Mouse (Mus musculus): ENCODE measurements around the gene Zdhhc8. TPM values are rescaled to one million over a fixed set of nuclear protein-coding genes. Genes with fewer than 3 reads are reported as not detected.

The Zdhhc8 gene
- polyA plus RNA-seq, 1 experiment from 2014 or later: 18.9 TPM

- peak overlapping the region; percentile 84 for H3K4me2 ChIP-seq (replicated peaks)
- H3K27ac ChIP-seq (replicated peaks): peak overlapping the region; percentile 90
- peaks cover 63% of the 10 kb centered on the region for H3K36me3 ChIP-seq
- H3K9me3 ChIP-seq: no peaks in the 10 kb centered on the region
- ATAC-seq (replicated peaks): no peak; the same call in 1 of the 2 replicates
- H3K4me3 ChIP-seq: peak overlapping the region; percentile 60
- peak overlapping the region; percentile 69 for H3K9ac ChIP-seq (replicated peaks)
- H3K27me3 ChIP-seq: no peaks in the 10 kb centered on the region
- H3K4me1 ChIP-seq: peaks cover 36% of the 10 kb centered on the region
- under 1% methylated on average over 33 of the region's 33 CpGs for WGBS
Observed at GRCm38 (mm10) chr16:18247521-18248399, 12.8 kb upstream of the Zdhhc8 start.

DNA sequence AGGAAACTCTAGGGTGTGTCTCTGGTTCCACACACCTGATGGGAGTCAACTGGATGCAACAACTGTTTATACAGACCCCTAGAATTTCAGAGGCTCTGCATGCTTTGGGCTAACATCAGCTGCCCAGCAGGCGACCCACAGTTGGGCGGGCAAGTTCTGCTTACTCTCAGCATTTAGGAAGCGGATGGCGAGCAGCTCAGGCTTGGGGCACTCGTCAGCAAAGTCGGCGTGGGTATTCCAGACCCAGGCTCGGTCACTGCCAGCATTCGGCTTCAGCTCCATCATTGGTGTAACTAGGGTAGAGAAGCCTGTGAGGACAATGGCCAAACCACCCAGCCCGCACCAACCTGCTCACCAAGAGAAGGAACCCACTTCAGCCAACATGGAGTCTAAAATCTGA, 6.6 kb upstream of the Zdhhc8 start:
- 90% methylated on average over 10 of the region's 10 CpGs for WGBS
- Histone ChIP-seq H3K9ac (replicated peaks) (no peak overlapping the region), H3K4me3 (no peak overlapping the region), H3K4me2 (replicated peaks) (no peak overlapping the region), H3K36me3 (peaks cover 88% of the 10 kb centered on the region), H3K27ac (replicated peaks) (no peak overlapping the region), H3K9me3 (no peaks in the 10 kb centered on the region), H3K27me3 (no peaks in the 10 kb centered on the region), H3K4me1 (peaks cover 3% of the 10 kb centered on the region)
- ATAC-seq (replicated peaks): no peak

DNA sequence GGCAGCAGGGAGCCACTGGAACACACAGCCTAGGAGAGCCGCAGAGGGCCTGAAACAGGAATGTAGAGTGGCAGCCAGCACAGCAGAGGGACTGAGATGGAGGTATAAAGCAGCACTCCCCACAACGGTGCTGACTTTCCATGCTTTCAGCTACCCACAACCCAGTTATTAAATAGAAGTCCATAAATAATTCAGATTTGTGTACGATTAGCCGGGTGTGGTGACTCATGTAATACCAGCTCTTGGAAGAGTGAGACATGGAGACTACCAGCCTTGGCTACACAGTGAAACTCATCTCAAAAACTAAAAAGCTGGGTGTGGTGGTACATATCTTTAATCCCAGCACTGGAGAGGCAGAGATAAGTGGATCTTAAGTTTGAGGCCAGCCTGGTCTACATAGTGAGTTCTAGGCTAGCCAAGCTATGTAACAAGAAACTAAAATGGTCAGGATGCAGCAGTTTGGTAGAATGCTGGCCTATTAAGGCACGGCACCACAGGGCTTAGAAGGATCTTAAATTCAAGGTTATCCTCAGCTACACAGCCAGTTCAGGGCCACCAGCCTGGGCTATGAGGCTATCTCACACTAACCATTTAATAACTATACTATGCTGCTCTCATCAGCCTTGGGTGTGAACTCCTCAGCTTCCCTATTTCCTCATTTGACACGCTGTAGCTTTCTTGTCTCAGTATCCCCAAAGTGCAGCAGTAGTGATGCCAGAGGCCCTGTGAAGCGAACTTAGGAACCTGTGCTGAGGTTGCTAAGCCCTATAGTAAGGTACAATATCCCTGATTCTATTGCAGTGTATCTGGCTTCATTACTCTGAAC, 2.0 kb upstream of the Zdhhc8 start:
- no peaks in the 10 kb centered on the region for H3K9me3 ChIP-seq
- 0 out of 2 replicates have a peak overlapping the region, but pooled peaks have one; percentile 88 for H3K27ac ChIP-seq (replicated peaks)
- H3K4me2 ChIP-seq (replicated peaks): no peak overlapping the region
- no peaks in the 10 kb centered on the region for H3K27me3 ChIP-seq
- WGBS: 79% methylated on average over 7 of the region's 7 CpGs
- H3K9ac ChIP-seq (replicated peaks): no peak overlapping the region
- ATAC-seq (replicated peaks): no peak
- H3K4me1 ChIP-seq: peaks cover 27% of the 10 kb centered on the region
- no peak overlapping the region for H3K4me3 ChIP-seq
- peaks cover 41% of the 10 kb centered on the region for H3K36me3 ChIP-seq

DNA sequence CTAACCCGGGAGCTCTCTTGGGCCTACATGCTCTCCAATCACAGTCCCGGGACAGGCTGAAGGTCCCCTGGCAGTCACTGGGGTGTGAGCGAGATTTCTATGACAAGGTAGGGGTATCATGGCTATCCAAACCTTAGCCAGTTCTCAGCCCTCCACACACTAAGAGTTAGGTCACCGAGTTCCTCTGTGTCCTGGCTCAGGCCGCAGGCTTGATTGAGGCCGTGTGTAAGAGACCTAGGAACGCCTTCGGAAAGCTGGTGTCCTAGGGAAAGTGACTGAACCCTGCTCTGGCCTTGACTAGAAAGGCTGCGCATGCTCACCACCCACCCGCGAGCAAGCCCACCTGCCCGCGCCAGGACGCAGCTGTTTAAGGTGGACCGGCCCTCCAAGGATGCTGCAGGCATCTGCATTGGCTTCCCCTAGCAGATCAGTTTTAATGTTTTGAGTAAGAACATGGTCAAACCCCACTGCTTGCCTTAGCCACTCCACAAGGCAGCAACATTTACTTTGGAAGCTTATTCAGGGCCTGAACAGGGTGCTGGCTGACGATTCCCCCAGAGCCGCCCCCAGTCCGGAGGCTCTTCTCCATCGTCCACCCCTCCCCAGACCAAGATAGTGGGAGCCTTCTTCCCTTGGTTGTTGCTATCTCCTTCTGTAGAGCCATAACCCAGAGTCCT, 591 bp upstream of the Zdhhc8 start:
- Histone ChIP-seq H3K9me3 (no peaks in the 10 kb centered on the region), H3K4me1 (peaks cover 37% of the 10 kb centered on the region), H3K36me3 (peaks cover 27% of the 10 kb centered on the region), H3K4me2 (replicated peaks) (peak overlapping the region; percentile 74), H3K9ac (replicated peaks) (peak overlapping the region; percentile 90), H3K27me3 (no peaks in the 10 kb centered on the region), H3K27ac (replicated peaks) (peak overlapping the region; percentile 88), H3K4me3 (peak overlapping the region; percentile 96)
- ATAC-seq (replicated peaks): peak; percentile 78
- 5% methylated on average over 19 of the region's 19 CpGs for WGBS

GRCm38 (mm10) chr16:18233919-18234670, 841 bp downstream of the Zdhhc8 start:
- peak overlapping the region; percentile 90 for H3K9ac ChIP-seq (replicated peaks)
- no peaks in the 10 kb centered on the region for H3K9me3 ChIP-seq
- no peaks in the 10 kb centered on the region for H3K27me3 ChIP-seq
- WGBS: 19% methylated on average over 13 of the region's 13 CpGs
- ATAC-seq (replicated peaks): peak; percentile 28
- H3K4me3 ChIP-seq: peak overlapping the region; percentile 96
- H3K36me3 ChIP-seq: peaks cover 15% of the 10 kb centered on the region
- peaks cover 48% of the 10 kb centered on the region for H3K4me1 ChIP-seq
- H3K4me2 ChIP-seq (replicated peaks): peak overlapping the region; percentile 74
- H3K27ac ChIP-seq (replicated peaks): peak overlapping the region; percentile 88

GRCm38 (mm10) chr16:18233451-18233850, 1.5 kb downstream of the Zdhhc8 start:
- Histone ChIP-seq H3K4me3 (peak overlapping the region; percentile 96; the same call in 1 of the 2 replicates), H3K4me1 (peaks cover 48% of the 10 kb centered on the region), H3K27ac (replicated peaks) (no peak overlapping the region)

GRCm38 (mm10) chr16:18231451-18231850, 3.5 kb downstream of the Zdhhc8 start:
- Histone ChIP-seq H3K27ac (replicated peaks) (no peak overlapping the region), H3K27me3 (no peaks in the 10 kb centered on the region), H3K9ac (replicated peaks) (no peak overlapping the region), H3K36me3 (peaks cover 9% of the 10 kb centered on the region), H3K9me3 (no peaks in the 10 kb centered on the region), H3K4me1 (peaks cover 46% of the 10 kb centered on the region), H3K4me2 (replicated peaks) (no peak overlapping the region), H3K4me3 (no peak overlapping the region)
- WGBS: 82% methylated on average over 4 of the region's 4 CpGs
- no peak for ATAC-seq (replicated peaks)

More at GRCm38 (mm10) chr16:18233451-18233850, 1.5 kb downstream of the Zdhhc8 start:
- 59% methylated on average over 1 of the region's 1 CpGs for WGBS
- H3K27me3 ChIP-seq: no peaks in the 10 kb centered on the region
- peaks cover 10% of the 10 kb centered on the region for H3K36me3 ChIP-seq
- H3K9ac ChIP-seq (replicated peaks): no peak overlapping the region
- H3K4me2 ChIP-seq (replicated peaks): peak overlapping the region; percentile 74
- no peak for ATAC-seq (replicated peaks)
- no peaks in the 10 kb centered on the region for H3K9me3 ChIP-seq

- H3K36me3 ChIP-seq: peaks cover 13% of the 10 kb centered on the region
- ATAC-seq (replicated peaks): no peak
- no peaks in the 10 kb centered on the region for H3K27me3 ChIP-seq
- no peaks in the 10 kb centered on the region for H3K9me3 ChIP-seq
- no peak overlapping the region for H3K27ac ChIP-seq (replicated peaks)
- H3K9ac ChIP-seq (replicated peaks): no peak overlapping the region
- peaks cover 42% of the 10 kb centered on the region for H3K4me1 ChIP-seq
- H3K4me2 ChIP-seq (replicated peaks): no peak overlapping the region
- 82% methylated on average over 3 of the region's 3 CpGs for WGBS
- no peak overlapping the region for H3K4me3 ChIP-seq
Observed at GRCm38 (mm10) chr16:18231047-18231446, 3.9 kb downstream of the Zdhhc8 start.

DNA sequence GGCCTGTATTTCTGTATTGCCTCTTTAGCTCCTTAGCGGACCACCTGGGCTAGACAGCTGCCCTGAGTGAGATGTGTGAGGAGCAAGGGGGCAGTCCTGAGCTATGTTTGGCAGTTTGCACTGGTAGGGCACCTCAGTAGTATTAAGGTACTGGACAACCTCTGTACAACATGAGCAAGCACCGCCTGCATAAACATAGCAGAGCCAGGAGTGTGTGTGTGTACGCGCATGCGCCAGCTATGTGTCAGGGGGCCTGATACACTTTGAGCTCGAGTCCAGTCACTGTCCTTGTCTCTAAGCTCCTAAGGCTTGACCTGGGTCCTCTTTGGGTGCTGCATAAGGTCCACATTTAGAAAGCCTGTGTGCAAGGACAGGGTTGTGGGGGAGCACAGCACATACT, 4.3 kb downstream of the Zdhhc8 start:
- no peak for ATAC-seq (replicated peaks)
- Histone ChIP-seq H3K9me3 (no peaks in the 10 kb centered on the region), H3K4me3 (no peak overlapping the region), H3K36me3 (peaks cover 18% of the 10 kb centered on the region), H3K27me3 (no peaks in the 10 kb centered on the region), H3K9ac (replicated peaks) (no peak overlapping the region), H3K27ac (replicated peaks) (no peak overlapping the region), H3K4me1 (peaks cover 37% of the 10 kb centered on the region), H3K4me2 (replicated peaks) (no peak overlapping the region)
- 90% methylated on average over 6 of the region's 6 CpGs for WGBS

DNA sequence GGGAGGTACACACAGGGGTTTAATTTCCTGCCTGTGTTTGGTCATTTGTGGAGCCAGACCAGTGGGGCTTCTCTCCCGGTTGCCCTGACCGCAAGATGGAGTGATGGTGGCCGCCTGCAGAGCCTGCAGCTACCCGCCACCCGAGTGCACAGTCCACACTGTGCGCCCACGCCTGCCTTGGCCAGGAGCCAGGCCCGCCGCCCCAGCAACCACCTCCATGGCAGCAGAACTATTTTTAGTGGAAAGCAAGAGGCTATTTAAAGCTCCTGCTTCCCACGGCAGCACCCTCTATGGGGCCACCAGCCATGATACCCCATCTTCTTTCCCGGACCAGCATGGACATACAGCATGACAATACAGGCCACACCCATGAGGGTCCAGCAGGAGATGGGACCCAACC, 5.3 kb downstream of the Zdhhc8 start:
- Histone ChIP-seq H3K36me3 (peaks cover 28% of the 10 kb centered on the region), H3K9me3 (no peaks in the 10 kb centered on the region), H3K4me1 (peaks cover 36% of the 10 kb centered on the region), H3K27me3 (no peaks in the 10 kb centered on the region), H3K4me2 (replicated peaks) (no peak overlapping the region), H3K27ac (replicated peaks) (no peak overlapping the region), H3K9ac (replicated peaks) (no peak overlapping the region), H3K4me3 (no peak overlapping the region)
- ATAC-seq (replicated peaks): no peak
- 71% methylated on average over 11 of the region's 11 CpGs for WGBS

- Histone ChIP-seq H3K4me2 (replicated peaks) (no peak overlapping the region), H3K27ac (replicated peaks) (no peak overlapping the region)
- 94% methylated on average over 4 of the region's 4 CpGs for WGBS
Observed at GRCm38 (mm10) chr16:18228856-18229255, 6.1 kb downstream of the Zdhhc8 start.

More at GRCm38 (mm10) chr16:18228856-18229255, 6.1 kb downstream of the Zdhhc8 start:
- peaks cover 29% of the 10 kb centered on the region for H3K4me1 ChIP-seq
- no peak overlapping the region for H3K9ac ChIP-seq (replicated peaks)
- no peak for ATAC-seq (replicated peaks)
- no peak overlapping the region for H3K4me3 ChIP-seq
- peaks cover 35% of the 10 kb centered on the region for H3K36me3 ChIP-seq
- no peaks in the 10 kb centered on the region for H3K9me3 ChIP-seq
- no peaks in the 10 kb centered on the region for H3K27me3 ChIP-seq
